ENCODE assay signal across 13 mouse cellular contexts in genomic region chr1:40000476-40000875, GRCm38 (mm10).
DNase-seq lines count a peak whose midpoint lies in the region; ATAC-seq and TF ChIP-seq lines count a peak whose summit lies in the region.
"Had no signal": no experiment of that assay in that cellular context is flagged by ENCODE, and none has a peak within 500 bp of the region (broad histone marks: within the 10 kb centered on the region; RNA-seq: fewer than 3 reads in every experiment).

No protein-coding gene starts in this region.

- no peak overlapping the region for H3K9ac ChIP-seq in hindbrain, embryonic 16.5 days (ENCODE audit: low read depth, low read length)
- H3K9ac ChIP-seq in hindbrain, embryonic 11.5 days (ENCODE audit: low read depth, low read length), result no peak overlapping the region
- H3K9ac ChIP-seq: forebrain, embryonic 12.5 days; lung, embryonic 14.5 days; neural tube, embryonic 13.5 days had no signal

- 68% methylated on average over 16 of the region's 16 CpGs for WGBS in hindbrain, embryonic 16.5 days
- WGBS in hindbrain, embryonic 11.5 days, result 85% methylated on average over 16 of the region's 16 CpGs

- H3K4me1 ChIP-seq in hindbrain, embryonic 16.5 days (ENCODE audit: control insufficient read depth, insufficient read depth, low read depth, low read length), result no peaks in the 10 kb centered on the region
- no peaks in the 10 kb centered on the region for H3K4me1 ChIP-seq in hindbrain, embryonic 11.5 days (replicated peaks; ENCODE audit: control insufficient read depth, insufficient read depth, low read length)
- H3K4me1 ChIP-seq: forebrain, embryonic 12.5 days had no signal

- no peak for TF ChIP-seq CTCF in layer of hippocampus, adult 2 months (conservative IDR thresholded peaks at IDR 0.05)

- H3K27ac ChIP-seq in hindbrain, embryonic 16.5 days (ENCODE audit: low read depth, low read length), result no peak overlapping the region; the same call in 1 of the 2 replicates
- H3K27ac ChIP-seq in hindbrain, embryonic 11.5 days (ENCODE audit: low read depth, low read length), result no peak overlapping the region
- peak overlapping the region; percentile 46; the same call in 1 of the 2 replicates for H3K27ac ChIP-seq in layer of hippocampus, adult 2 months
- H3K27ac ChIP-seq: forebrain, embryonic 12.5 days had no signal

- no peak for DNase-seq in hindbrain, embryonic 11.5 days (ENCODE audit: low spot score)
- DNase-seq in layer of hippocampus, adult 2 months (ENCODE audit: low spot score in 2 of 2), result no peak
- no peak for DNase-seq in layer of hippocampus, adult 9-10 months (ENCODE audit: low spot score)
- peak; percentile 33 for DNase-seq in testis, postnatal 14 days (ENCODE audit: low spot score)
- DNase-seq in testis, postnatal 10 days (ENCODE audit: low spot score), result no peak
- no peak for DNase-seq in urinary bladder, postnatal 14 days (ENCODE audit: low spot score)
- DNase-seq: adrenal gland, postnatal 14 days; liver; thymus, postnatal 36 days had no signal

- H3K4me3 ChIP-seq in hindbrain, embryonic 16.5 days (ENCODE audit: low read length), result no peak overlapping the region
- no peak overlapping the region for H3K4me3 ChIP-seq in hindbrain, embryonic 11.5 days (ENCODE audit: low read depth, low read length)
- no peak overlapping the region for H3K4me3 ChIP-seq in layer of hippocampus, adult 2 months
- H3K4me3 ChIP-seq: forebrain, embryonic 12.5 days; neural tube, embryonic 13.5 days had no signal

- H3K4me2 ChIP-seq in hindbrain, embryonic 16.5 days (ENCODE audit: low read length), result no peak overlapping the region
- no peak overlapping the region for H3K4me2 ChIP-seq in hindbrain, embryonic 11.5 days (replicated peaks; ENCODE audit: low read depth, low read length)
- H3K4me2 ChIP-seq: forebrain, embryonic 12.5 days; lung, embryonic 14.5 days; neural tube, embryonic 13.5 days had no signal

- H3K36me3 ChIP-seq in hindbrain, embryonic 16.5 days (ENCODE audit: control insufficient read depth, insufficient read depth, low read length), result peaks cover 58% of the 10 kb centered on the region
- H3K36me3 ChIP-seq in hindbrain, embryonic 11.5 days (ENCODE audit: control insufficient read depth, insufficient read depth, low read length), result peaks cover 21% of the 10 kb centered on the region; the same call in 1 of the 2 replicates

- ATAC-seq in hindbrain, embryonic 16.5 days, result peak; percentile 43; the same call in 1 of the 2 replicates
- no peak for ATAC-seq in hindbrain, embryonic 11.5 days (ENCODE audit: low FRiP score)

- H3K27me3 ChIP-seq in hindbrain, embryonic 16.5 days (replicated peaks; ENCODE audit: control insufficient read depth, insufficient read depth, low read length), result no peaks in the 10 kb centered on the region
- H3K27me3 ChIP-seq in hindbrain, embryonic 11.5 days (ENCODE audit: control insufficient read depth, insufficient read depth, low read length), result no peaks in the 10 kb centered on the region
- H3K27me3 ChIP-seq: forebrain, embryonic 12.5 days; neural tube, embryonic 13.5 days had no signal

- H3K9me3 ChIP-seq in hindbrain, embryonic 16.5 days (ENCODE audit: control insufficient read depth, low read length), result no peaks in the 10 kb centered on the region
- H3K9me3 ChIP-seq in hindbrain, embryonic 11.5 days (ENCODE audit: control insufficient read depth, low read length), result no peaks in the 10 kb centered on the region
- H3K9me3 ChIP-seq: forebrain, embryonic 12.5 days; neural tube, embryonic 13.5 days had no signal
